Comparison of ENCODE assay signal across 23 mouse cellular contexts in genomic region chr1:84611331-84611730, GRCm38 (mm10).
A peak's percentile ranks its signal among the peaks of the same experiment; 100 is the strongest.
DNase-seq lines count a peak whose midpoint lies in the region; ATAC-seq lines count a peak whose summit lies in the region.
"Had no signal": no experiment of that assay in that cellular context is flagged by ENCODE, and none has a peak within 500 bp of the region (broad histone marks: within the 10 kb centered on the region; RNA-seq: fewer than 3 reads in every experiment).

No protein-coding gene starts in this region.

- peaks cover 33% of the 10 kb centered on the region for H3K4me1 ChIP-seq in hindbrain, embryonic 15.5 days (replicated peaks)
- peaks cover 19% of the 10 kb centered on the region for H3K4me1 ChIP-seq in hindbrain, embryonic 16.5 days (ENCODE audit: control insufficient read depth, insufficient read depth, low read depth, low read length)
- H3K4me1 ChIP-seq in neural tube, embryonic 13.5 days (replicated peaks) = peaks cover 41% of the 10 kb centered on the region
- no peaks in the 10 kb centered on the region for H3K4me1 ChIP-seq in kidney, embryonic 14.5 days (ENCODE audit: control insufficient read depth, insufficient read depth, low read length)
- H3K4me1 ChIP-seq: heart, embryonic 15.5 days had no signal

- no peak overlapping the region for H3K4me3 ChIP-seq in hindbrain, embryonic 15.5 days
- H3K4me3 ChIP-seq in hindbrain, embryonic 16.5 days (ENCODE audit: low read length) = no peak overlapping the region
- H3K4me3 ChIP-seq in neural tube, embryonic 13.5 days = no peak overlapping the region
- H3K4me3 ChIP-seq in kidney, embryonic 14.5 days (ENCODE audit: low read length) = no peak overlapping the region
- H3K4me3 ChIP-seq: embryonic facial prominence, embryonic 10.5 days; forebrain, embryonic 13.5 days; heart, adult 2 months; heart, embryonic 15.5 days had no signal

- ATAC-seq in hindbrain, embryonic 15.5 days (ENCODE audit: low FRiP score, low read depth) = no peak
- ATAC-seq in hindbrain, embryonic 16.5 days = no peak
- ATAC-seq in neural tube, embryonic 13.5 days (ENCODE audit: low read depth) = no peak
- no peak for ATAC-seq in kidney, embryonic 14.5 days (ENCODE audit: low FRiP score, low TSS enrichment)
- ATAC-seq: CD4-positive, CD25-positive, alpha-beta regulatory T cell, adult 4 months; forebrain, embryonic 13.5 days; forebrain, postnatal 0 days had no signal

- WGBS in hindbrain, embryonic 15.5 days = 58% methylated on average over 3 of the region's 3 CpGs
- 59% methylated on average over 3 of the region's 3 CpGs for WGBS in hindbrain, embryonic 16.5 days
- 73% methylated on average over 3 of the region's 3 CpGs for WGBS in neural tube, embryonic 13.5 days
- 89% methylated on average over 3 of the region's 3 CpGs for WGBS in kidney, embryonic 14.5 days

- H3K27ac ChIP-seq in hindbrain, embryonic 15.5 days (replicated peaks) = peak overlapping the region; percentile 58
- H3K27ac ChIP-seq in hindbrain, embryonic 16.5 days (ENCODE audit: low read depth, low read length) = no peak overlapping the region
- peak overlapping the region; percentile 72 for H3K27ac ChIP-seq in neural tube, embryonic 13.5 days (replicated peaks)
- H3K27ac ChIP-seq in kidney, embryonic 14.5 days (ENCODE audit: low read depth, low read length) = no peak overlapping the region
- H3K27ac ChIP-seq: embryonic facial prominence, embryonic 10.5 days; heart, adult 2 months; heart, embryonic 15.5 days had no signal

- H3K9me3 ChIP-seq in hindbrain, embryonic 15.5 days = no peaks in the 10 kb centered on the region
- no peaks in the 10 kb centered on the region for H3K9me3 ChIP-seq in hindbrain, embryonic 16.5 days (ENCODE audit: control insufficient read depth, low read length)
- no peaks in the 10 kb centered on the region for H3K9me3 ChIP-seq in neural tube, embryonic 13.5 days
- no peaks in the 10 kb centered on the region for H3K9me3 ChIP-seq in kidney, embryonic 14.5 days (ENCODE audit: control insufficient read depth, low read length)
- H3K9me3 ChIP-seq: embryonic facial prominence, embryonic 10.5 days; forebrain, embryonic 13.5 days; heart, embryonic 15.5 days had no signal

- no peaks in the 10 kb centered on the region for H3K27me3 ChIP-seq in hindbrain, embryonic 15.5 days
- no peaks in the 10 kb centered on the region for H3K27me3 ChIP-seq in hindbrain, embryonic 16.5 days (replicated peaks; ENCODE audit: control insufficient read depth, insufficient read depth, low read length)
- H3K27me3 ChIP-seq in neural tube, embryonic 13.5 days = no peaks in the 10 kb centered on the region
- no peaks in the 10 kb centered on the region for H3K27me3 ChIP-seq in kidney, embryonic 14.5 days (ENCODE audit: control insufficient read depth, insufficient read depth, low read length)
- H3K27me3 ChIP-seq: forebrain, embryonic 13.5 days; heart, embryonic 15.5 days had no signal

- no peak overlapping the region for H3K9ac ChIP-seq in hindbrain, embryonic 15.5 days
- H3K9ac ChIP-seq in hindbrain, embryonic 16.5 days (ENCODE audit: low read depth, low read length) = no peak overlapping the region
- H3K9ac ChIP-seq in neural tube, embryonic 13.5 days = no peak overlapping the region
- H3K9ac ChIP-seq in kidney, embryonic 14.5 days (ENCODE audit: low read depth, low read length) = no peak overlapping the region
- H3K9ac ChIP-seq: forebrain, embryonic 13.5 days; forebrain, postnatal 0 days; heart, embryonic 15.5 days had no signal

- no peak overlapping the region for H3K4me2 ChIP-seq in hindbrain, embryonic 15.5 days
- H3K4me2 ChIP-seq in hindbrain, embryonic 16.5 days (ENCODE audit: low read length) = no peak overlapping the region
- no peak overlapping the region for H3K4me2 ChIP-seq in neural tube, embryonic 13.5 days
- no peak overlapping the region for H3K4me2 ChIP-seq in kidney, embryonic 14.5 days (replicated peaks; ENCODE audit: low read depth, low read length)
- H3K4me2 ChIP-seq: forebrain, embryonic 13.5 days; heart, embryonic 11.5 days; heart, embryonic 15.5 days had no signal

- DNase-seq in cerebellum, postnatal 10 days = peak; percentile 47 to 52
- DNase-seq in cerebellum, adult 11 months = no peak
- DNase-seq in neural tube, embryonic 10.5 days (ENCODE audit: extremely low spot score, low spot score) = no peak
- no peak for DNase-seq in layer of hippocampus, adult 9-11 months
- DNase-seq: adrenal gland, adult 8-10 months; adrenal gland, postnatal 36 days; B cell, adult 2 months; cerebellum, adult 18-20 months; cerebellum, adult 9-11 months; forebrain, postnatal 0 days; gastrocnemius, postnatal 14 days; heart, adult 2 months; heart, postnatal 14 days had no signal

- H3K36me3 ChIP-seq in hindbrain, embryonic 15.5 days = no peaks in the 10 kb centered on the region
- no peaks in the 10 kb centered on the region for H3K36me3 ChIP-seq in hindbrain, embryonic 16.5 days (ENCODE audit: control insufficient read depth, insufficient read depth, low read length)
- H3K36me3 ChIP-seq in neural tube, embryonic 13.5 days = no peaks in the 10 kb centered on the region
- H3K36me3 ChIP-seq in kidney, embryonic 14.5 days (ENCODE audit: control insufficient read depth, insufficient read depth, low read length) = no peaks in the 10 kb centered on the region
- H3K36me3 ChIP-seq: embryonic facial prominence, embryonic 10.5 days; G1E; heart, embryonic 15.5 days had no signal

Comparison
In these comparisons a context has a peak if more than half of its experiments do, and no peak if none do; other contexts are left out.
1. DNase-seq: peak in cerebellum, postnatal 10 days (2 of 2); none in cerebellum, adult 11 months (single experiment), neural tube, embryonic 10.5 days (single experiment) and layer of hippocampus, adult 9-11 months (single experiment).
2. H3K27ac ChIP-seq: peak in hindbrain, embryonic 15.5 days (single experiment) and neural tube, embryonic 13.5 days (single experiment); none in hindbrain, embryonic 16.5 days (single experiment) and kidney, embryonic 14.5 days (single experiment).